Mouse (Mus musculus): ENCODE data around the gene Smok2a.
"Not testable (repeated sequence)": the region's sequence is repeated elsewhere in the genome, so short reads cannot be mapped to it uniquely, and the experiment has no call there.

Gene Smok2a

DNA sequence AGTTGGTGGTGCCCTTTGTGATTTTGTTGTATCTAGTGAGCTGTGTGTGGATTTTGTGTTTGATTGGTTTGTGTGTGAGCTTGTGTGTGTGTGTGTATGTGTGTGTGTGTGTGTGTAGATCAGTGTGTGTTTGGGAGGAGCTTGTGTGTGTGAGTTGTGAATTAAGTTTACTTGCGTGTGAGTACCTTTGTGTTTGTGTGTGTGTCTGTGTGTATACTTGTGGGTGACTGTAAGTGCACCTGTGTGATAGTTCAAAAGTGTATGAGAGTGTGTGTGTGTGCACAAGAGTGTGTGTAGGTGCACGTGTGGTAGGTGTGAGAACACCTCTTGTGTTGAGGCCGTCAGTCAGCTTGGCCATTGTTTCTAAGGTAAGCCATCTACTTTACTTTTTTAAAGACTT lies at the start of gene Smok2a:
TSS of gene Smok2a (plus strand) at position 301 of the 400 bp plus-strand sequence.
- DNase-seq, result no peak

- DNase-seq, result not testable (repeated sequence)
These were observed 47.4 kb upstream of the Smok2a start for GRCm38 (mm10) chr17:13173578-13173977.

DNA sequence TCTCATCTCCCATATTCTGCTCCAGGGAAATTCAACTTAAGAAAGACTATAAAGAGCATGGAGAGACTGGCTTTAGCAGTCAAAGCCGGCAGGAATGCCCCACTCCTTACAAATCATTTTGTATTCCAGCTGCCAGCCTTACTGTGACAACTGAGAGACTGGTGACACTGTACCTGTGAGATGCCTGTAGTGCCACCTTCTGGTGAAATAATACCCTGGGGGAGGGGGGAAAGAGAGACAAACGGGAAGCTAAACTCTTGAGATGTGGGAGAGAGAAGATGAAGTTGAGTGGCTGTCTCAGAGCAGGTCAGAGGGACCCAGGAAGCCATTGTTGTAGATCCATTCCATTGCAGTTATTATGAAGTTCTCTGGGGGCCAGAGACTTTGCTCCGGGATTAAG lies 47.0 kb upstream of the Smok2a start:
- not testable (repeated sequence) for DNase-seq

GRCm38 (mm10) chr17:13175609-13176008 lies 45.4 kb upstream of the Smok2a start:
- DNase-seq, result not testable (repeated sequence)

DNA sequence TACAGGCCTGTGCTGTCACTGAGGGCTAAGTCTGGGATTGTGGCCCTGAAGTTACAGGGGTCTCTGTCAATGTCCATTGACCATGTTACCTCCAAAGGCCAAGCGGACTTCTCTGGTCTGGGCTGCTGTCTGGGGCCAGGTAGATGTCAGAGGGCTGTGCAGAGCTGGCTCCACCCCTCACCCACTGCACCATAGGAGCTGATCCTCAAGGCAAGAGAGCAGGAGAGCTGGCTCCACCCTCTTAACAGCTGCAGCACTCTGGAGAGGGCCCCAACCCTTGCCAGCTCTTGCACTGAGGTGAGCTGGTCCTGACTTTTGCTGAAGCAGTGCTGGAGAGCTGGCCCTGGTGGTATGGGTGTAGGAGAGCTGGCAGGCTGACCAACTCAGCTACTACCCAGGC lies 43.2 kb upstream of the Smok2a start:
- DNase-seq, result not testable (repeated sequence)

DNA sequence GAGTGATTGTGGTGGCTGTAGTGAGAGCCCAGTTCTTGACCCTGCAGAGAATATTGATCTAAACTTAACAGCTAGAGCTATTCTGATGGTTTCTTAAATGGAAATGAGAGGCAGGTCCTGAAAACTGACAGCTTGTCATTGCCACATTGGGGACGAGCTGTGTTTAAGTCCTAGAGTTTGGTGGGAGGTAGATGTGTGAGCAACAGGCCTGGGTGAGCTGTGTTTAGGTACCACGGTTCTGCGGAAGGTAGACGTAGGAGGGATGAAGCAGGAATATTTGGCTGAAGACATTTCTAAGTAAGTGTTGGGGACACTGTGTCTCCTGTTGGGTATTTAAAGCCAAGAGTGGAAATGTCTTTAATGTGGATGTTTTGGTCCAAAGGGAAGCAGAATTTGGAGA lies 42.0 kb upstream of the Smok2a start:
- DNase-seq, result not testable (repeated sequence)

DNA sequence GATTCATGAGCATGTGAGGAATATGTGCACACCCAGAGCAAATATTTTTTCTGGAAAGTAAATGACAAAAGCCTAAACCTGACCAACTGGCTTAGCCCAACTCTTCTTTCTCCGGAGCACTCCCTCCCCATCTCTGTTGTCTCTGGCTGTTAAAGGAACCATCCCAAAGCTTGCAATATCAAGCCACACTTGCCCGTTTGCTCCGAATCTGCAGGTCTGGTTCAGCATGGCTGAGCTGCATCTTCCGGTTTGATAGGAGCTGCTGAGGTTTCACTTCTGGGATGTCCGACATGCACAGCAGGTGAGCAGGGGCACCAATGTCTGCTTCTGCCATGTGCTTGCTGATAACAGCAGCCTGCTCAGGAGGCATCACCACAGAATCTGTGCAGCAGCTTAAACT lies 40.5 kb upstream of the Smok2a start:
- not testable (repeated sequence) for DNase-seq

- not testable (repeated sequence) for DNase-seq
These were observed 38.3 kb upstream of the Smok2a start for GRCm38 (mm10) chr17:13182712-13183111.

DNA sequence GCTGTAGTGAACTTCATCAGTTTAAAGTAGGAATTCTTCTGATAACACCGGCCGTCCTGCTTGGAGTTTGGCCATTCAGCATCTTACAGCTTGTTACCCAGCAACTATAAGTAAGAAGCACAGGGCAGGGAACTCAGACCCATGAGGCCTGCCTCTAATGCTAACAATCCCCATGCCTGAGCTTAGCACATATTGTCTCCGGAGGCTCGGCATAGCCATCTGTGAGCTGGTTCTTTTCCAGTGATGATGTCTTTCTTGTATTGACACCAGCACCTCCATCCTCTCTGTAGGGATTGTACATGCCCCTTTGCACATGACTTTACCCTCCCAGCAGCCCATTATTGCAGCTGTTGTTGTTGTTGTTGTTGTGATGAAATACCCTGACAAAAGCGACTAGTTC lies 36.5 kb upstream of the Smok2a start:
- not testable (repeated sequence) for DNase-seq

GRCm38 (mm10) chr17:13186541-13186940 lies 34.4 kb upstream of the Smok2a start:
- DNase-seq, result not testable (repeated sequence)

DNA sequence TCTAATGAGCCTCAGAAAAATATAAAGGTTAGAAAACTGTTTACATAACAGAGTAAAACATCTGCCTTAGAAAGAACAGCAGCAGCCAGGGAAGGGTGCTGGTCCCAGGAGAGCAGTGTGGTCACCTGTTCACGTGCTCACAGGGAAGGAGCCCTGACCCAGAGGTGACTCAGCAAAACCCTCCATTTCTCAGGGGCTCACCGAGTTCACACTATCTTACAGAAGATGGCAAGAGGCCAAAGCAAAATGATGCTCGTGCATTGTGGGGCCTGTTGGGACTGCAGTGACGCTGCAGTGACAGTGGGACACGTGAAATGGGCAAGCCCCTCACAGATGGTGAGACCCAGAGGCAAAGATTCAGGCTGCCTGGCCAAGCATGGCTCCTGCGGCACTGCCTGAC lies 33.4 kb upstream of the Smok2a start:
- DNase-seq, result peak; percentile 26 to 28

GRCm38 (mm10) chr17:13188846-13189245 lies 32.1 kb upstream of the Smok2a start:
- not testable (repeated sequence) for DNase-seq

DNA sequence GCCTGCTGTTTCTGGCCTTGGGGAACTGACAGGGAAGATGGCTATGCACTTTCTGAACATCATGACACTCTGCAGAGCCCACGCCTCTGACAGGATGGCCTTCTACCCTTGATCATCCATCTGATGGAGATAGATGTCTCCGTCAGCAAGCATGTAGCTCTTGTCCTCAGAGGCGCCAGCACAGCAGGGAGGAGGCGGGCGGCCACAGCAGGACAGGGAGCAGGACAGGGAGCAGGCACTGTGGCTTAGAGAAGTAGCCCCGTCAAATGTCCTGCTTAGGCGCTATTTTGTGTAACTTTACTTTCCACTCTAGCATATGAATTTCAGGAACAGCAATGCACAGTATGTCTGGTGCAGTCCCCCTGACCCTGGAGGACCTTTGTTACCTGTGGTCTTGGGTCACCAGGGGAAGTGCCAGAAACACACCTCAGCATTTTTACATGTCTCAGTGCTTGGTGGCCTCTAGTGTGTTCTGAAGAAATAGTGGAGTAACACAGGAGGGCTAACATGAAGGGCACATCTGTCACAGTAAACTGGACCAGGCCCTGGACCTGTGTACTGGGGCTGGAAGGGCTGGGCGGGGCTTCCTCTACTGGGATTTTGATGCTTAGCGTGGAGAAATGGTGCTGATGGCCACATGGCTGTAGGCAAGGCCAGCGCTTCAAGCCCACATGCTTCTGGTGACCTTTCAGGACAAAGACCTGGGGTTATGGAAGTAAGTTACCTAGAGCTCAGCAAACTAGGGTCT lies 30.0 kb upstream of the Smok2a start:
- not testable (repeated sequence) for DNase-seq

DNA sequence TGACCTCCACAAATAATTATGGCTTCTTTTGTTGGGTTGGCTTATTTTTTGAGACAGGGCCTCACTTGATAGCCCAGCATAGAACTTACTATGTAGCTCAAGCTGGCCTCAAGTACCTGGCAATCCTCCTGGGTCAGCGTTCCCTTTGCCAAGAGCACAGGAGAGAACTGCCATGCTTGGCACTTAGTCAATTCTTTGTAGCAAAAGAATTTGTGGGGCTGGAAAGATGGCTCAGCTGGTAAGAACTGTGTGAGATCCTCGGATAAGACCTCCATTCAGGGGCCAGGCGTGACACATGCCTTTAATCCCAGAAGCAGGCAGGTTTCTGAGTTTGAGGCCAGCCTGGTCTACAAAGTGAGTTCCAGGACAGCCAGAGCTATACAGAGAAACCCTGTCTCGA lies 24.5 kb upstream of the Smok2a start:
- DNase-seq, result peak in 1 of 2 experiments; percentile 54

DNA sequence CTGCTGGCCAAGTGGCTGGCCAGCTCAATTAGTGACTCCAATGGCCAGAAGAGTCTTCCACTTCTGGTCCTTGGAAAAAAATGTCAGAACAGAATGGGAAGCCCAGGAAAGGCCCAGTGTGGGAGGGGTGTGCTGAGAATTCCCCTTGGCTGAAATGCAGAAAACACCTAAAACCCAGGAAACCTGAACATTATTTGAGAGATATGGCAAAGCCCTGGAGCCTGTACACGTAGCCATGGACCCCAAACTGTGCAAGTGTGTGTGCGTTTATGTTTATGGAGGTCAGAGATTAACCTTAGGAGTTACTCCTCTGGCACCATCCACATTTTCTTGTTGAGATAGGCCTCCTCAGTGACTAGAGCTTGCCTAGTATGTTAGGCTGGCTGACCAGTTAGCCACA lies 22.2 kb upstream of the Smok2a start:
- not testable (repeated sequence) for DNase-seq

DNA sequence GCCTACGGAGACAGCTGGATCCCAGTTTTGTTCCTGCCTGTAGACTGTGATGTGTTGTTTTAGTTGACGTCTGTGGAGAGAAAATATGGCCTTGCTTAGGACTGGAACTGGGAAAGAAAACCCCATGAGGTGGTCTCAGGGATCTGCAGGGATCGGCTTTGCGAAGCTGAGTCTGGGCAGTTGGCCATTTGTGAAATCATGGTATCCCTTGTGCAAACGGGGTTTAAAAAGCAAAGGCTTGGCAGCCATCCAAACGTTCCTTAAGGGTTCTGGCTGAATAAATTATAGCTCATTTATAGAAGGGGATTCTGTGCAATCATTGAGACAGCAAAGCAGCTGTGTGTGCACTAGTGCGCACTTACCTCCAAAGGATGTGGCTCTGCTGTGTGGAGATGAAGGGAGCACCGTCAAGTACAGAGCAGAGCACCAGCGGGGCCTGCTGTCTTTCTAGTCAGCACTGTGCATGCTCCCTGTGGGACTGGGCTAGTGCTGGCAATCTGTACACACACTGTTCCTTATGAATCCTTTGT lies 21.0 kb upstream of the Smok2a start:
- DNase-seq, result peak; percentile 24 to 27

DNA sequence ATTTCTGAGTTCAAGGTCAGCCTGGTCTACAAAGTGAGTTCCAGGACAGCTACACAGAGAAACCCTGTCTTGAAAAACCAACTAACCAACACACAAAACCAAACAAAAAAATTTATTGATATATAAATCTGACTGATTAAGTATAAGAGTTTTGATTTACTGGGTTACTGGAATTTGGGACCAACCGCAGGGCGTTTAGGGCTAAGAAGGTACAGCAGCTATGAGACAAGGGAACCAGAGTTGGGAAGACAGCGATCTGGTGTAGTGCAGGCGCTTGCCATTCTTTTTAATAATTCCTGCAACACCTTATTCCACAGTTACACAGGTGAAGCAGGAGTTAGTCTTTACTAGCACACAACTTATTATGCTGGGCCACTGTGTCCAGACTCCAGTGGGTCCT lies 19.4 kb upstream of the Smok2a start:
- DNase-seq, result not testable (repeated sequence)

DNA sequence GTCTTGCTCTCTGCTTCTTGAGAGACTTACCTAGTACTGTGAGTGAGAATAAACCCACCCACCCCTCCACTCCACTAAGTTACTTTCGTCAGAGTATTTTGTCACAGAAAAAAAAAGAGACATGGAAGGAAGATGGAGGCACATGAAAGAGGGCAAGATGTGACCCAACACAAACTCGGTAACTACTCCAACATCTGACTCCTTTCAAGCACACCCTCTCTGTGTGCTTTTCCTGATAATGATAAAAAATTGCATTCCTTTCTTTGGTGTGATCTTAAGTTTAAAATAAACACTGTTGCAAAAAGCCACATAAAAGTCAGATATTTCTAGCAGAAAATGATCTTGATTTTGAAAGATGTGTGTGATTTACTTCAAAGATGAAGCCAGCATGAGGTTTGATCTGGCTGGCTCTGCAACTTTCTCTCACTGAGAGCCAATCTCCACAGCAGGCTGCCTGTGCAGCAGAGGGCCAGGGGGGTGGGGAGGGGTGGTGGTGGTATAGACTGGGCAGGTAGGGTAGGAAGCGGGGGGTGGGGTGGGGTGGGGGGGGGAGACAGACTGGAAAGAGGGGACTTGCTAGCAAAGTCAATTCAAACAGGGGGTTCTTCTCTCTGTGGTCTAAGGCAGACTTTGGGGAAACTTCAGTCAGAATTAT lies 18.4 kb upstream of the Smok2a start:
- not testable (repeated sequence) for DNase-seq

GRCm38 (mm10) chr17:13205247-13205646 lies 15.7 kb upstream of the Smok2a start:
- not testable (repeated sequence) for DNase-seq

GRCm38 (mm10) chr17:13206491-13206890 lies 14.5 kb upstream of the Smok2a start:
- DNase-seq, result no peak

DNA sequence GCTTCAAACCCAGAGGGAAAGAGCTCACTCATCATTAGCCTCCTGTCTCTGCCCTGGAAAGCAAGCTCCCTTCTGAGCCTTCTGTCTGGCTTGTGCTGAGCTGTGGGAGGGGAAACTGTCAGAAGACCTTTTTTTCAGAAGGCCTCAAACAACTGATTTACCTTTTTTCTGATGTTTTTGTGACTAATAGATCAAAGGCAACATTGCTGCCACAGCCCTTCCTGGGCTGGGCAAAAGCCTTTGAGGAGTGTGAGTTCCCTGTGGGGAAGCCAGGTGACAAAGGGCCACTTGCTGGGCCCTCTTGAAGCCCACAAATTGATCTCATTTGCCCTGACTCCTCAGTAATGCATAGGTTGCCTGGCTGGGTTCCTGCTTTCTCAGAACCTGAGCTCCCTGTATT lies 12.5 kb upstream of the Smok2a start:
- not testable (repeated sequence) for DNase-seq

GRCm38 (mm10) chr17:13212136-13212850 lies 8.7 kb upstream of the Smok2a start:
- DNase-seq, result no peak

DNA sequence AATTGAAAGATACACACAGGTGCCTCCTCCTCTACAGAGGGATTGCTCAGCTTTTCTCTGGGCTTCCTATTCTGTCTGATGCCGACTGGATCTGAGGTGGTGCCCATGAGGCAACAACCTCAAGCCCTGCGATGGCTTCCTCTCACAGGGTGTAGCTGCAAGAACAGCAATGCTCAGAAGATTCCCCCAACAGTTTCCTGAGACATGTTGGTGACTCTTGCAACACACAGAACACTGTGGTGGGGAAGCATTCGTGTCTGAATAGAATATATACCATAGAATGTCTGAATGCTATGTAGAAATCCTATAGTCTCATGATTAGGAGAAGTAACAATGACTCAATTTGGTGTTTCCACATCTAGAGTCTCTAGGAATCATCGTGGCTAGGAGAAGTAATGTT lies 6.8 kb upstream of the Smok2a start:
- no peak for DNase-seq
